Mouse (Mus musculus): ENCODE measurements at regions not wholly inside any gene's neighbourhood (a gene's known extent, or its start where the extent isn't known, plus 50 kb on each side); places are given as distances from the start of the nearest gene placed in this dataset.
A peak's percentile ranks its signal among the peaks of the same experiment; 100 is the strongest.

GRCm38 (mm10) chr13:116443165-116443955 lies 133.9 kb upstream of the Isl1 start:
- peak; percentile 12 for DNase-seq

DNA sequence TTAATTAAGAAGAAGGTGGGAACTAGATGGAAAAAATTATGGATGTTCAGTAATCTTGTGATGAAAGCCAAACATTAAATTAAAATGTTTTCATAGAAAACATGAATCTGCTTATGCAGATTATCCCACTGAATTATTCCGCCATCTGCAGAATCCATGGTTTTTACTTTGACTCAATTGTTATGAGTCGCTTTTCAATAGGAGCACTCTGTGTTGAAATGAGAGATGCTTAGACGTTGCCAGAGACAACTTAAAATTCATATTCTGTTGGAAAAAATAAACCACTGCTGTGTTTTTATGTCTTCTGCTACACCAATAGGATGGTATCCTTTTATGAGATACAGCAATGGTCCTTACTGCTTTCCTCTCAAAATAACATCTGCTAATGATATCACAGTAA lies 108.3 kb upstream of the Isl1 start:
- TF ChIP-seq POLR2A (IDR thresholded peaks at IDR 0.05; ENCODE audit: borderline replicate concordance, extremely low read depth, low read depth, low read length) (no peak), CTCF (IDR thresholded peaks at IDR 0.05; ENCODE audit: insufficient read depth, low read length) (no peak)
- no peak for DNase-seq
- 91% methylated on average over 3 of the region's 3 CpGs for WGBS
- no peaks in the 10 kb centered on the region for H3K4me1 ChIP-seq (ENCODE audit: control insufficient read depth, insufficient read depth, low read length)
- no peak overlapping the region for H3K4me3 ChIP-seq (replicated peaks; ENCODE audit: extremely low read depth, low read depth, low read length)

More at GRCm38 (mm10) chr13:116443165-116443955, 133.9 kb upstream of the Isl1 start:
- 27% methylated on average over 15 of the region's 15 CpGs for WGBS
- Histone ChIP-seq H3K4me1 (ENCODE audit: control insufficient read depth, insufficient read depth, low read length) (no peaks in the 10 kb centered on the region), H3K4me3 (replicated peaks; ENCODE audit: extremely low read depth, low read depth, low read length) (no peak overlapping the region)
- TF ChIP-seq CTCF (IDR thresholded peaks at IDR 0.05; ENCODE audit: insufficient read depth, low read length) (no peak), POLR2A (IDR thresholded peaks at IDR 0.05; ENCODE audit: borderline replicate concordance, extremely low read depth, low read depth, low read length) (no peak)

- DNase-seq: no peak
- TF ChIP-seq CTCF (IDR thresholded peaks at IDR 0.05; ENCODE audit: insufficient read depth, low read length) (no peak), POLR2A (IDR thresholded peaks at IDR 0.05; ENCODE audit: borderline replicate concordance, extremely low read depth, low read depth, low read length) (no peak)
- Histone ChIP-seq H3K4me1 (ENCODE audit: control insufficient read depth, insufficient read depth, low read length) (no peaks in the 10 kb centered on the region), H3K4me3 (replicated peaks; ENCODE audit: extremely low read depth, low read depth, low read length) (no peak overlapping the region)
- WGBS: 35% methylated on average over 7 of the region's 7 CpGs
These were observed 105.0 kb upstream of the Isl1 start for GRCm38 (mm10) chr13:116414473-116414872.

- no peak for TF ChIP-seq CTCF (IDR thresholded peaks at IDR 0.05; ENCODE audit: insufficient read depth, low read length)
- TF ChIP-seq POLR2A (IDR thresholded peaks at IDR 0.05; ENCODE audit: borderline replicate concordance, extremely low read depth, low read depth, low read length): no peak
- H3K4me1 ChIP-seq (ENCODE audit: control insufficient read depth, insufficient read depth, low read length): no peaks in the 10 kb centered on the region
These were observed 101.2 kb upstream of the Isl1 start for GRCm38 (mm10) chr13:116410682-116411081.

More at GRCm38 (mm10) chr13:116410682-116411081, 101.2 kb upstream of the Isl1 start:
- DNase-seq: no peak
- no peak overlapping the region for H3K4me3 ChIP-seq (replicated peaks; ENCODE audit: extremely low read depth, low read depth, low read length)
- WGBS: 65% methylated on average over 5 of the region's 5 CpGs

Measured in lung, adult 2 months (tissue).